ENCODE assay signal across 11 mouse cellular contexts in genomic region chr16:4965392-4966129, GRCm38 (mm10). TPM values are rescaled to one million over a fixed set of nuclear protein-coding genes. Genes with fewer than 3 reads are reported as not detected.
DNase-seq lines count a peak whose midpoint lies in the region; ATAC-seq lines count a peak whose summit lies in the region.
"Had no signal": no experiment of that assay in that cellular context is flagged by ENCODE, and none has a peak within 500 bp of the region (broad histone marks: within the 10 kb centered on the region; RNA-seq: fewer than 3 reads in every experiment).

No protein-coding gene starts in this region.

- H3K27ac ChIP-seq in forebrain, embryonic 10.5 days, result no peak overlapping the region
- no peak overlapping the region for H3K27ac ChIP-seq in forebrain, embryonic 15.5 days (replicated peaks)
- no peak overlapping the region for H3K27ac ChIP-seq in midbrain, embryonic 12.5 days (replicated peaks)
- no peak overlapping the region for H3K27ac ChIP-seq in midbrain, embryonic 11.5 days (ENCODE audit: low read depth, low read length)
- H3K27ac ChIP-seq in limb, embryonic 11.5 days (replicated peaks; ENCODE audit: low read depth, low read length), result no peak overlapping the region

- H3K9ac ChIP-seq in forebrain, embryonic 15.5 days (replicated peaks), result no peak overlapping the region
- no peak overlapping the region for H3K9ac ChIP-seq in midbrain, embryonic 12.5 days (replicated peaks)
- no peak overlapping the region for H3K9ac ChIP-seq in midbrain, embryonic 11.5 days (ENCODE audit: low read length)
- no peak overlapping the region for H3K9ac ChIP-seq in limb, embryonic 11.5 days (ENCODE audit: low read length)

- H3K4me2 ChIP-seq in forebrain, embryonic 15.5 days (replicated peaks), result no peak overlapping the region
- peak overlapping the region; percentile 80 for H3K4me2 ChIP-seq in midbrain, embryonic 12.5 days (replicated peaks)
- no peak overlapping the region; the same call in 1 of the 2 replicates for H3K4me2 ChIP-seq in midbrain, embryonic 11.5 days
- peak overlapping the region; percentile 82; the same call in 1 of the 2 replicates for H3K4me2 ChIP-seq in limb, embryonic 11.5 days (ENCODE audit: low read depth, severe bottlenecking)

- WGBS in forebrain, embryonic 10.5 days, result 88% methylated on average over 8 of the region's 8 CpGs
- 87% methylated on average over 8 of the region's 8 CpGs for WGBS in forebrain, embryonic 15.5 days
- 86% methylated on average over 8 of the region's 8 CpGs for WGBS in midbrain, embryonic 12.5 days
- 87% methylated on average over 8 of the region's 8 CpGs for WGBS in midbrain, embryonic 11.5 days
- WGBS in limb, embryonic 11.5 days, result 87% methylated on average over 8 of the region's 8 CpGs

- no peaks in the 10 kb centered on the region for H3K9me3 ChIP-seq in forebrain, embryonic 10.5 days
- H3K9me3 ChIP-seq in forebrain, embryonic 15.5 days, result no peaks in the 10 kb centered on the region
- no peaks in the 10 kb centered on the region for H3K9me3 ChIP-seq in midbrain, embryonic 12.5 days
- H3K9me3 ChIP-seq in midbrain, embryonic 11.5 days (ENCODE audit: control insufficient read depth, low read length), result no peaks in the 10 kb centered on the region
- no peaks in the 10 kb centered on the region for H3K9me3 ChIP-seq in limb, embryonic 11.5 days (ENCODE audit: control insufficient read depth, low read length)

- no peak for DNase-seq in forebrain, embryonic 10.5 days (ENCODE audit: extremely low spot score, low spot score)
- no peak for DNase-seq in midbrain, embryonic 11.5 days (ENCODE audit: low spot score, missing footprints)
- no peak for DNase-seq in limb, embryonic 11.5 days (ENCODE audit: low spot score)
- DNase-seq in embryo, embryonic 10 days (ENCODE audit: low spot score), result no peak
- DNase-seq in kidney, adult 11 months, result no peak
- DNase-seq in T-cell, adult 2 months (ENCODE audit: low spot score), result no peak
- DNase-seq: adrenal gland, adult 2 months; right cerebral cortex, postnatal 4 days had no signal

- H3K4me1 ChIP-seq in forebrain, embryonic 10.5 days, result peaks cover 28% of the 10 kb centered on the region
- peaks cover 25% of the 10 kb centered on the region for H3K4me1 ChIP-seq in forebrain, embryonic 15.5 days
- H3K4me1 ChIP-seq in midbrain, embryonic 12.5 days, result peaks cover 19% of the 10 kb centered on the region
- peaks cover 10% of the 10 kb centered on the region for H3K4me1 ChIP-seq in midbrain, embryonic 11.5 days (ENCODE audit: control insufficient read depth, insufficient read depth, low read length)
- no peaks in the 10 kb centered on the region for H3K4me1 ChIP-seq in limb, embryonic 11.5 days (ENCODE audit: control insufficient read depth, insufficient read depth, low read length)

- no peak for ATAC-seq in forebrain, embryonic 15.5 days (replicated peaks)
- ATAC-seq in midbrain, embryonic 12.5 days (ENCODE audit: low FRiP score, low read depth), result no peak
- ATAC-seq in midbrain, embryonic 11.5 days (ENCODE audit: low FRiP score), result no peak
- ATAC-seq in limb, embryonic 11.5 days (ENCODE audit: insufficient number of reproducible peaks, low FRiP score, low TSS enrichment, low read depth), result no peak

- H3K4me3 ChIP-seq in forebrain, embryonic 10.5 days, result peak overlapping the region; percentile 97; the same call in 1 of the 2 replicates
- no peak overlapping the region for H3K4me3 ChIP-seq in forebrain, embryonic 15.5 days
- H3K4me3 ChIP-seq in midbrain, embryonic 12.5 days, result no peak overlapping the region; the same call in 1 of the 2 replicates
- H3K4me3 ChIP-seq in midbrain, embryonic 11.5 days (ENCODE audit: low read depth, low read length), result no peak overlapping the region; the same call in 1 of the 2 replicates
- H3K4me3 ChIP-seq in limb, embryonic 11.5 days (ENCODE audit: low read depth, low read length), result no peak overlapping the region

- no peaks in the 10 kb centered on the region for H3K27me3 ChIP-seq in forebrain, embryonic 10.5 days (ENCODE audit: poor library complexity, severe bottlenecking)
- H3K27me3 ChIP-seq in forebrain, embryonic 15.5 days, result no peaks in the 10 kb centered on the region
- H3K27me3 ChIP-seq in midbrain, embryonic 12.5 days, result no peaks in the 10 kb centered on the region
- no peaks in the 10 kb centered on the region for H3K27me3 ChIP-seq in midbrain, embryonic 11.5 days (ENCODE audit: control insufficient read depth, insufficient read depth, low read length)
- H3K27me3 ChIP-seq in limb, embryonic 11.5 days (ENCODE audit: control insufficient read depth, insufficient read depth, low read length), result no peaks in the 10 kb centered on the region

- H3K36me3 ChIP-seq in forebrain, embryonic 10.5 days (replicated peaks), result peaks cover under 1% of the 10 kb centered on the region; the same call in 1 of the 2 replicates
- H3K36me3 ChIP-seq in forebrain, embryonic 15.5 days, result no peaks in the 10 kb centered on the region; the same call in 1 of the 2 replicates
- H3K36me3 ChIP-seq in midbrain, embryonic 12.5 days, result no peaks in the 10 kb centered on the region
- H3K36me3 ChIP-seq in midbrain, embryonic 11.5 days (ENCODE audit: control insufficient read depth, insufficient read depth, low read length), result no peaks in the 10 kb centered on the region
- H3K36me3 ChIP-seq in limb, embryonic 11.5 days (ENCODE audit: control insufficient read depth, insufficient read depth, low read length), result no peaks in the 10 kb centered on the region

RNA-seq across cellular contexts. Expression of gene Anks3, which starts 1.6 kb away (rescaled TPM):
- 47.9 and 49.3 TPM in 2 replicates for polyA plus RNA-seq in forebrain, embryonic 10.5 days (2016; fragmentation: Nextera tagmentation; extraction: Ambion mirVana)
- 79.9 and 80.7 TPM in 2 replicates for polyA plus RNA-seq in forebrain, embryonic 15.5 days (2015; fragmentation: Nextera tagmentation; extraction: Ambion mirVana)
- 66.8 and 68.2 TPM in 2 replicates for polyA plus RNA-seq in midbrain, embryonic 12.5 days (2016; fragmentation: Nextera tagmentation; extraction: Ambion mirVana)
- 39.8 and 42.4 TPM in 2 replicates for polyA plus RNA-seq in midbrain, embryonic 11.5 days (2014; fragmentation: Nextera tagmentation; extraction: Ambion mirVana)
- 41.0 and 41.2 TPM in 2 replicates for polyA plus RNA-seq in limb, embryonic 11.5 days (2014; fragmentation: Nextera tagmentation; extraction: Ambion mirVana)

RNA-seq across cellular contexts. Expression of gene Nudt16l1, which starts 27.0 kb away (rescaled TPM):
- 138 and 144 TPM in 2 replicates for polyA plus RNA-seq in forebrain, embryonic 10.5 days (2016; fragmentation: Nextera tagmentation; extraction: Ambion mirVana)
- 138 and 139 TPM in 2 replicates for polyA plus RNA-seq in forebrain, embryonic 15.5 days (2015; fragmentation: Nextera tagmentation; extraction: Ambion mirVana)
- polyA plus RNA-seq in midbrain, embryonic 12.5 days (2016; fragmentation: Nextera tagmentation; extraction: Ambion mirVana), result 117 and 124 TPM in 2 replicates
- polyA plus RNA-seq in midbrain, embryonic 11.5 days (2014; fragmentation: Nextera tagmentation; extraction: Ambion mirVana), result 120 and 132 TPM in 2 replicates
- 163 and 172 TPM in 2 replicates for polyA plus RNA-seq in limb, embryonic 11.5 days (2014; fragmentation: Nextera tagmentation; extraction: Ambion mirVana)

RNA-seq across cellular contexts. Expression of gene Sept12, which starts 32.1 kb away (rescaled TPM):
- not detected in 2 replicates for polyA plus RNA-seq in forebrain, embryonic 10.5 days (2016; fragmentation: Nextera tagmentation; extraction: Ambion mirVana)
- polyA plus RNA-seq in forebrain, embryonic 15.5 days (2015; fragmentation: Nextera tagmentation; extraction: Ambion mirVana), result not detected in 2 replicates
- not detected in 2 replicates for polyA plus RNA-seq in midbrain, embryonic 12.5 days (2016; fragmentation: Nextera tagmentation; extraction: Ambion mirVana)
- polyA plus RNA-seq in midbrain, embryonic 11.5 days (2014; fragmentation: Nextera tagmentation; extraction: Ambion mirVana), result not detected in 2 replicates
- polyA plus RNA-seq in limb, embryonic 11.5 days (2014; fragmentation: Nextera tagmentation; extraction: Ambion mirVana), result not detected in 2 replicates
- polyA plus RNA-seq: adrenal gland, adult 2 months; intestine, postnatal 0 days had no signal

RNA-seq across cellular contexts. Expression of gene Smim22, which starts 41.5 kb away (rescaled TPM):
- polyA plus RNA-seq in forebrain, embryonic 10.5 days (2016; fragmentation: Nextera tagmentation; extraction: Ambion mirVana), result 1.7 and 2.5 TPM in 2 replicates
- polyA plus RNA-seq in forebrain, embryonic 15.5 days (2015; fragmentation: Nextera tagmentation; extraction: Ambion mirVana), result 1.0 and 1.1 TPM in 2 replicates
- polyA plus RNA-seq in midbrain, embryonic 12.5 days (2016; fragmentation: Nextera tagmentation; extraction: Ambion mirVana), result 0.98 TPM in 1 of 2 replicates, not detected in the other
- polyA plus RNA-seq in midbrain, embryonic 11.5 days (2014; fragmentation: Nextera tagmentation; extraction: Ambion mirVana), result not detected in 2 replicates
- polyA plus RNA-seq in limb, embryonic 11.5 days (2014; fragmentation: Nextera tagmentation; extraction: Ambion mirVana), result 0.76 and 3.4 TPM in 2 replicates

RNA-seq across cellular contexts. Expression of gene Rogdi, which starts 47.8 kb away (rescaled TPM):
- polyA plus RNA-seq in forebrain, embryonic 10.5 days (2016; fragmentation: Nextera tagmentation; extraction: Ambion mirVana), result 60.1 and 61.8 TPM in 2 replicates
- 91.4 and 99.8 TPM in 2 replicates for polyA plus RNA-seq in forebrain, embryonic 15.5 days (2015; fragmentation: Nextera tagmentation; extraction: Ambion mirVana)
- polyA plus RNA-seq in midbrain, embryonic 12.5 days (2016; fragmentation: Nextera tagmentation; extraction: Ambion mirVana), result 90.2 and 95.8 TPM in 2 replicates
- polyA plus RNA-seq in midbrain, embryonic 11.5 days (2014; fragmentation: Nextera tagmentation; extraction: Ambion mirVana), result 67.4 and 69.3 TPM in 2 replicates
- polyA plus RNA-seq in limb, embryonic 11.5 days (2014; fragmentation: Nextera tagmentation; extraction: Ambion mirVana), result 67.7 and 70.8 TPM in 2 replicates

Comparison
In these comparisons a context has a peak if more than half of its experiments do, and no peak if none do; other contexts are left out.
1. H3K4me2 ChIP-seq: peak in midbrain, embryonic 12.5 days (single experiment) and limb, embryonic 11.5 days (single experiment); none in forebrain, embryonic 15.5 days (single experiment) and midbrain, embryonic 11.5 days (single experiment).